Mouse (Mus musculus) layer of hippocampus, postnatal 36 days (tissue): ENCODE results near the gene Cep170. TPM values are rescaled to one million over a fixed set of nuclear protein-coding genes. Genes with fewer than 3 reads are reported as not detected.
"Not testable (repeated sequence)": the region's sequence is repeated elsewhere in the genome, so short reads cannot be mapped to it uniquely, and the experiment has no call there.

Source experiments
- DNase-seq, 2 experiments: peaks; one replicate each; pipeline ENCODE4 v3.0.0; 2022
- total RNA-seq, 2 experiments: library from RNA; stranded (reverse); gene quantifications; 2 replicates each; pipeline ENCODE4 v1.2.3; 2021

The Cep170 gene
- total RNA-seq: 100 to 1,000 TPM; 104 to 110 TPM

DNA sequence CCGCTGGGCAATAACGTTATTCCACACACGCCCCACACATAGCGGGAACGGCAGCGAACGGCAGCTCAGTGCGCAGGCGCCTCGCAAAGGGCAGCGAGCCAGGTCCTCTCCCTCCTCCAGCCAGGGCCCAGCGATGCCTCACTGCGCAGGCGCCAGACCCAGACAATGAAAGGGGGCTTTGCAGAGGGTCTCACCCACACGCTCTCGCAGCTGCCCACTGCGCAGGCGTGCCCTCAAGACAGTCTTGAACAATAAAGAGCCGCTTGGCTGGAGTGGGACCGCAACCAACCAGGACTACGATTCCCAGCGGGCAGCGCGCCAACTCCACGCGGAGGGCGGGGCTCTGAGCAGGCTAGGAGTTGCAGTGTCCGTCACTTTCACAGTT, at the start of gene Cep170:
Gene Cep170 (minus strand): TSS at position 32 of the 385 bp plus-strand sequence.
- peak; percentile 97 to 98 for DNase-seq

DNA sequence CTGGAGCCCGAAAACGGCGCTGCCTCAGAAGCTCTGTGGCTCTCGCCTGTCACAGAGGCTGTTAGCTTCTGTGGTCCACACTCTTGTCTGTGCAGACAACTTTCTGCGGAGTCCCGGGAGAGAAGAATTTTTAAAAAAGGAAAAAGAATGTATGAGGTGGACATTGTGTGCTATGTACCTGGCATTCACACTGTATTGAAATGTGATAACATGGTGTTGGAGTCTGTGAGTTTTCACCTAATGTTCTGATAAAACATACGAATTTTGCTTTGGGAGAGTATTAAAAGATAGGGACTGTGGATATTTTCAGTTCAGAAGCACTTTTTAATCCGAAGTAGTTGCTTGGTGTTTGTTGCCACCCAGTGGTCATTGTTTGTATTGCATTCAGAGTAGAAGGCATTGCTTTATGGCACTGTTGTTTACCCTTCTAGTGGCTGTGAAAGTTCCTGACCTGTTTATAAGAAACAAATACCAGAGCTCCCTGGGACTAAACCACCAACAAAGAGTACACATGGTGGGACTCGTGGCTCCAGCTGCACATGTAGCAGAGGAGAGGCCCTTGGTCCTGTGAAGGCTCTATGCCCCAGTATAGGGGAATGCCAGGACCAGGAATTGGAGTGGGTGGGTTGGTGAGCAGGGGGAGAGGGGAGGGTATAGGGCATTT, 48.2 kb upstream of the Cep170 start:
- peak in 1 of 2 experiments; percentile 64 for DNase-seq

DNA sequence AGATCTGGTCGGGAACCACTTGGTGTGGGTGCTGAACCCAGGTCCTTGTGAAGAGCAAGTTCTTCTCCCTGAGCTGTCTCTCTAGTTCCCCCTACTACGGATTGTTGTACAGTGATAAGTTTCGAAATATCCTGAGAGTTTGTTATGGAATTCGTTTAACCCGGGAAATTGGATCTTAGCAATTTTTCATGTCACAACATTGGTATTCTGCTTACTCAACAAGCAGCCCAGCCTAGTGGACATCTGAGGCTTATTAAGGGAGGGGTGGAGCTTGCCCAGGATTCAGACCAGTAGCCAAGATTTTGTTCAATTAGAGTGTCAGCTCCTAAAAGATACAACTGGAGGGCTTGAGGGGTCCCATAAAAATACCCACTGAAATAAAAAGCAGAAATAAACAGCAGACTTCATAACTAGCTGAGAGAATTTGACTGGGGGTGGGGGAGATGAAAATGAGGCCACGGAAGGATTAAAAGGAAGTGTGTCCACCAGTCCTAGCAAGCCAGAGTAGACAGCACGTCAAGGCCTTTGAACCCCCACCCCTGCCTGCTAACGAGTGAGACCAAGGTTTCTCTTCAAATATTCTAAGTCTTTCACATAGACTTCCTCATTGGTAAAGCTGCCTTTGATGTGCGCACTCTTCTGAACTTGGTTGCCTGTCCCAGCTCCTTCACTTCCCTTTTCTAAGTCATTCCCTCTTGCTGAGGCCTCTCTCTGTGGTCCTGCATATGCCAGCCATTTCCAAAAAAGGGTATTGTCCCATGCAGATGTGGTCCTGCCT, 39.1 kb upstream of the Cep170 start:
- no peak for DNase-seq

DNA sequence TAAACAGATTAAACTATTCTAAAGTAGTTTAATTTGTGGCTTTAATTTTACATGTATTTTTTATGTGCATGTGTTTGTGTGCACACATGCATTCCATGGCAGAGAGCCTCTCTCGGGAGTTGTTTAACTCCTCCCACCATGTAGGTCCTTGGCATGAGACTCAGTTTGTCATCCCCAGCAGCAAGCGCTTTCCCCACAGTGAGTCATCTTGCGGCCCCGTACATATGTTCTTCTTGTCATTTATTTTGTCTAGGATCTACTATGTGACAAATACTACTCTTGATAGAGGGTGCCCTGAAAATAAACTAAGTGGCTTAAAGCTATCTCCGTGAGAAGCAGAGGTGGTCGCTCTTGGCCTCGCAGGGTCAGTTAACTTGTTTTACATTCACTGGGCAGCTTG, 37.5 kb upstream of the Cep170 start:
- no peak for DNase-seq

DNA sequence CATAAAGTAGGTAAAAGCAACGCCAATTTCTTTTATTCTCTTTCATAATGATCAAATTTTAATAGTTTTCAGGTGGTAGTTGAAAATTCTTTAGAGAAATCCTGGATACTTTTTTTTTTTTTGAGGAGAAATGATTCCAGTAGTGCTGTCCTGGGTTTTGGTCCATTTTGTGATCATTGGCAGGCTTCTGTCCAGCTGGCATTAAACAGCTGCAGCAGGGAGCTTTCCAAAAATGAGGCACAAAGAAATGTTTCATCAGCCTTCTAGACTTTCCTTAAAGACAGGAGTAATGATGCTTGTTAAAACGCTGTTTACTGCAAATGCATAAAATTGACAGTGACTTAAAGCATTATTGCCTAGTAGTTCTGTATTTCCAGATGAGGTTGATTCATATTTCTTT, 35.5 kb upstream of the Cep170 start:
- DNase-seq: no peak

DNA sequence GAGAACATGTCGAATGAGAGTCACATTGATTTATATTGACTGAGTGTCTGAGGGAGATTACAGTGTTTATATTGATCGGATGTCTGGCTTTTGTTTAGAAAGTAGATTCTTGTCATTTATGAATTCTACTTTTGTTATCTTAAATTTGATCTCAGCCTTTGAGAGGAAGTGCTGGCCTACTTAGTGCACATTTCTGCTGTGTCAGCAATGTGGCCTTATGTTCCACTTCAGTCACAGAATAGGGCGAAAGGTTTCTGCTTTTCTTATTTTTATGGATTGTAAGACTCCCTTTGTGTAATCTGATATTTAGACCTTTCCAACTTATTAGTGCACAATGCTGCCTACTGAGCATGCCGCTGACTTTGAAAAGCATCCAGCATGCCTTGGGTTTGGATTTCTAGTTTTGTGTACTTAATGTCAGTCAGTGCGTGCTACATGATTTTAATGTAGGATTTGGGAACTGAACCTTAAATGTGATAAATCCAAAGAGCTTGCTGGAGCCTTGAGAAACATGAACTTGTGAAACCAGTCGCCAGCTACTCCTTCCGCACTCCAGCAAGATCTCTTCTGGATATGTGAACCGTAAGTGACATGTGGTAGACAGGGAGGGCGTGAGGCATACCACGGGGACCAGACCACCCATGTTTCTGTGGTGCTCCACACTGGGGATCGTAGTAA, 34.9 kb upstream of the Cep170 start:
- DNase-seq: no peak

DNA sequence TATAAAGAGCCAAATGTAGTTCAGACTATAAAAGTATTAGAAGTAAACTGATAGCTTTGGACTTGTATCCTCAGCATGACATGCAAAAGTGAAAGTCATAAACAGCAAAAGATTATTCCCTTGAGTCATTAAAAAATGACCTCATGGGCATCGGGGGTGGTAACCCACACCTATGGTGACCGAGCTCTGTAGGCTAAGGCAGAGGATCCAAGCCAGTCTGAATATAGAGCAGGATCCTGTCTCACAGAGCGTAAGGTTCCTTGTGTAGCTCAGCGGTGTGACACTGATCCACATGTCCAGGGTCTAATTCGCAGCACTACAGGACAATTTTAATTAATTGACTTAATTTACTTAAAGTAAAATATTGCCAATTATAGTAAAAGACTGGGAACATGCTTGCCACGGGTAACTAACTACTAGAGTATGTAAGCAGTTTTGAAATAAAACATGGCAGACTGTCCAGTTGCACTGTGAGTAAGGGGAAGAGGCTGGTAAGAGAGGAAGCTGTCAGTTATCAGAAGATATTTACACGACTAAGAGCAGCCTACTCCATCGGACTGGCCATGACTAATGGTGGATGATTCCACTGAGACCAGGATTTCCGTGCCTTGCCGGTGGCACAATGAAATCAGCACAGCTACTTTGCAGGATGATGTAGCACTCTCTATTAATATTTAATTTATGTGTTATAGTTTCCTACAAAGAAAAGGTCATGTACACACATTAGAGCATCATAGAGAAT, 33.4 kb upstream of the Cep170 start:
- DNase-seq: no peak

DNA sequence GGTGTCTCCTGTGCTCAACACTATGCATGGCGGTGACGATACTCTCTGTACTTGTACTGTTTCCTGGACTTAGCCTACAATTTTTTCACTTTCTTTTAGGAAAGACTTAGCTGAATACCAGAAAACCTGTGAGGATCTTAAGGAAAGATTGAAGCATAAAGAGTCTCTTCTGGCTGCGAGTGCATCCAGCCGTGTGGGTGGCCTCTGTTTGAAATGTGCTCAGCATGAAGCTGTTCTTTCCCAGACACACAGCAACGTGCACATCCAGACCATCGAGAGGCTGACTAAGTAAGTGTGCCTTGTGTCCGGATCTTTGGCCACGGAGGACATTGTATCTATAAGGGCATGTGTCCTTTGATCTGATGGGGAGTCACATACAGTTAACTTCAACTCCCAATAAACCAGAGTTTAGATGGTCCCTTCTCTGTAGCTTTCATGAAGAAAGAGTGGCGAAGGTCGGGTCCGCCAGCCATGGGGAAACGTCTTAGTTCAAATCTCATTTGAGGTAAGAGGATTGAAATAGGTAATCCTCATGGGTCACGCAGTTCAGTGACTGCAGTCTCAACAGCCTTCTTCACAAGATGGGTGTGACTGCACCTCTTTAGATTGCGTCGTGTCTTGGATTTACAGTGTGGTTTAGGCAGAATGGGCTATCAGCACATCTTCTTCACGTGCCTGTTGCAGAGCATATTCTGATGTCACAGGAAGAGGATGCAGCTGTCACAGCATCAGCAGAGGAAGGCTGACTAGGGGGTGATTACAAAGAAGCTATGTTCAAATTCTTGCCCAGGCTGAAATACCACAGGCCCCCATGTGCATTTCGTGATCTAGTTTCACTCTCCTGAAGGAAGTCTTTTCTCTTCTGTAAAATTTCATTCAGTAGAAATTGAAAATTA, 31.5 kb upstream of the Cep170 start:
- no peak for DNase-seq

DNA sequence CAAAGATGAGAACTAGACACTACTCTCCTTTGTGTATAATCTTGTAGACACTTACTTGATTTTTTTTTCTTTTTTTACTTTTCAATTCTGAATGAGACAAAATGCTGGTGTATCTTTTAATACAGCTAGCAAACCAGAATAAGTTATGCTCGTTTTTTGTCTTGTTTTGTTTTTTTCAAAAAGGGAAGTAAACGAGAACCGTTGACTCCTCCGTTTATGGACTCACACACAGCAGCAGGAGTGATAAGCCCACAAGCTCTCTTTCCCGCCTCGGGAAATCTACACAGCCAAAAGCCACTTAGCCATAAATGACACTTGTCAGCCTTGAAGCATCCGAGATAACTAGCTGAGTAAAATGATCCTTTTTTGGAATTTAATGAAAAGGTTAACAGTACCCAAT, 22.7 kb upstream of the Cep170 start:
- DNase-seq: not testable (repeated sequence)

DNA sequence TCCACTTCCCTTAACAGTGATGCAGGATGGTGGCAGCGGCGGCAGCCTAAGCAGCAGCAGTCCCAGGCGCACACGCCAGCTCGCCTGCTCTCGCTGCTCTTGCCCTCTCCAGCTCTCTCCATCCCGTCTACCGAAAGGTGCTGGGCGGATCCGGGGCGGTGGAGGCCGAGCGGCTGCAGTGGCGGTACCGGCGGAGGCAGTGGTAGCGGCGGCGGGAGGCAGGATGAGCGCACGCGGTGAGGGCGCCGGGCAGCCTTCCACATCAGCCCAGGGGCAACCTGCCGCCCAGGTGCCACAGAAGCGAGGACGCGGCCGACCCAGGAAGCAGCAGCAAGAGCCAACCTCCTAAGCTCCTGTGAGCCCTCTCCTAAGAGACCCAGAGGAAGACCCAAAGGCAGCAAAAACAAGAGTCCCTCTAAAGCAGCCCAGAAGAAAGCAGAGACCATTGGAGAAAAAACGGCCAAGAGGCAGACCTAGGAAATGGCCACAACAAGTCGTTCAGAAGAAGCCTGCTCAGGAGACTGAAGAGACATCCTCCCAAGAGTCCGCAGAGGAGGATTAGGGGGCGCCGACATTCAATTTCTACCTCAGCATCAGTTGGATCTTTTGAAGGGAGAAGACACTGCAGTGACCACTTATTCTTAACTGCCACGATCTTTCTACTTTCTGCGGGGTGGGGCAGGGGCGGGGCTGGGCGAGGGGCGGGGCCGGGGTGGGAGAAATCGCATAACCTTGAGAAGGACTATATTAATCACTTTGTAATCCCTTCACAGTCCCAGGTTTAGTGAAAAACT, 21.8 kb upstream of the Cep170 start:
- no peak for DNase-seq

DNA sequence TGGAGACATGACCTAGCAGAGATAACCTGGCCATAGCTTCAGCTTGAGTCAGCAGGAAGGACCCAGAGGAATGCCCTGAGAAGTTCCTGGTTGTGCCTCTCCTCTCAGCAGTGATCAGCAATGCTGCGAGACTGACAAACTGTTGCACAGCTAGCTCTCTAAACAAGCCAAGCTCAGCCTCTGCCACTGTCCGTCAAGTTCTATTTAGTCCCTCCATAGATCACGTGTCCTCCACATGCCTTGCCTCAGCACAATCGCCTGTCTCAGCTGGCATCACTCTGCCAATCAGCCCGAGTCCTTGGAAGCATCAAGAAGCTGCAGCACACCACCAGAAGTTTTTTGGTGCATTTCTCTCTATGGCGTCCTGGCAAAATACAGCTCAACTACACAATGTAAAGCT, 21.0 kb upstream of the Cep170 start:
- no peak for DNase-seq

DNA sequence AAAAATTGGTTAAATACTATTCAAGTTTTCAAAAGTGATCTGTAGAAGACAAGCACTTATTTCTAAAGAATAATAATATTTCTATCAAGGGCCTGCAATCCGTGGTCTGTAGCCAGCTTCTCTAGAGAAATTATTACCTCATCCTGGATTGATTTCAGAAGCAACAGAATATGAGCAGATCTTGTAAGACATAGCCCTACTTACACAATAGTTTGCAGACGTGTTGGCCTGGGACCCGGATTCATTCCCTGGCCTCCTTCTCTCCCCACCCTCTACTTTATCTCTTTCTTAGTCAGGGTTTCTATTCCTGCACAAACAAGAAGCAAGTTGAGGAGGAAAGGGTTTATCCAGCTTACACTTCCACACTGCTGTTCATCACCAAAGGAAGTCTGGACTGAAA, 20.1 kb upstream of the Cep170 start:
- DNase-seq: no peak

DNA sequence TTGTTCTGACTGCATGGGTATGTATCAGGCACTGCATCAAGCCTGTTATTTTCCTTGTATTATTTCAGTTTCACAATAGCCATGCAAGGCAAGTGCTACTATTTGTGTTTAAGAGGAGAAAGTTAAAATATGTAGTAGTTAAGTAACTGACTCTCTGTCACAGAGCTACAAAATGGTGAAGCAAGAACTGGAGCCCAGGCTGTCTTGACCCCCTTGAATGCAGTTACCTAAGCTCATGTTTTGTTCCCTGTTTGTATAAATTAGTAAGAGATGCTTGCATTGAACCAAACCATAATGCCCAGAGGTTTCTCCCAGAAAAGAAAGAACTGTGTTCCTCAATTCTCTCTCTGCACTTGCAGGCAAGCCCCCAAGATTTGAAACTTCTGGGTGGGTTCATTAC, 19.4 kb upstream of the Cep170 start:
- DNase-seq: no peak

DNA sequence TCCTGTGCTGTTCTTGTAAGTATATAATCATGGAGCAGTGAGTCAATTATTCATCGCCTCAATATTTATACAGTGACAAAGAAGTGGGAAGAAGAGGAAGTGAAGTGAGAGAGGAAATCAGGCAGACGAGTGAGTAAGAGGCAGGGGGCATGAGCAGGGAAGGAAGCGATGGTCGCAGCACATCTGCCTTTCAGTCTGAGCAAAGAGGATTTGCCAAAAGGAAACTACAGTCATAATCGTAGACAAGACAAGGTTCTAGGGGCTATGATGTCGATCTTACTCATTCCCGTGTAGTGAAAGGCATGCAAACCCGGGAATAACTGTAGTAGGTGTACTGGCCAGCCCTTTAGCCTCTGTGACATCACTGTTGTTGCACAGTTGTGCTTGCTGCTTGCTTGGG, 18.7 kb upstream of the Cep170 start:
- no peak for DNase-seq

DNA sequence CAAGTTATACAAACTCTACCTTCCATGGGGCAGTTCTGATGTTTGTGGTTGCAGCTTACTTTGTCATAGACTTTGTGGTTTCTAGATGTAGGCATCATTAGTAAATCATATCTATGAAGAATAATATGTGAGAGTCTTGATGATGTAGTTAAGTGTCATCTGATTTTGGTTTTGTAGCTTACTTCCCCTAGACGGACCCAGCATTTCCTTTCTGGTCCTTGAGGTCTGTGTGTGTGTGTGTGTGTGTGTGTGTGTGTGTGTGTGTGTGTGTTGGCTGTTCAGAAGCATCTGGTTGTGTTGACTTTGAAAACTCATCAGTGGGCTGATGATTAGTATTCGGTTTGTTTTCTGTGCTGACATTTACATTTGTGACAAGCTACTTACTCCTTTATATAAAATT, 18.2 kb upstream of the Cep170 start:
- no peak for DNase-seq

DNA sequence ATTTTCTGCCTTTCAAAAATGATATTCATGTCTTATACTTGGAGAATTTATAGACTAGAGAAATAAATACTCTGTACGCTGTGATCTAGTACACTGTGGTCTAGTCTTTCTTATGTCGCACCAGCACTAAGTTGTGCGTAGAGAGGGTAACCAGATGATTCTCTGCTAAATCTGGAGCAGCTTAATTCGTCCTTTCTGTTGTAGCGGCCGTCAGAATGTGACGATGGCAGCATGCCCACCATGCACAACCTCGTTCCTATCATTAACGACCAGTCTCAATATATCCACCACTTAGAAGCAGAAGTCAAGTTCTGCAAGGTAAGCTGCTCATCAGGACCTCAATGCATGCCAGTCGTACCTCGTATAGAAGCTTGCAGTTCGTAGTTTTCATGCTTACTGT, 14.8 kb upstream of the Cep170 start:
- DNase-seq: no peak

DNA sequence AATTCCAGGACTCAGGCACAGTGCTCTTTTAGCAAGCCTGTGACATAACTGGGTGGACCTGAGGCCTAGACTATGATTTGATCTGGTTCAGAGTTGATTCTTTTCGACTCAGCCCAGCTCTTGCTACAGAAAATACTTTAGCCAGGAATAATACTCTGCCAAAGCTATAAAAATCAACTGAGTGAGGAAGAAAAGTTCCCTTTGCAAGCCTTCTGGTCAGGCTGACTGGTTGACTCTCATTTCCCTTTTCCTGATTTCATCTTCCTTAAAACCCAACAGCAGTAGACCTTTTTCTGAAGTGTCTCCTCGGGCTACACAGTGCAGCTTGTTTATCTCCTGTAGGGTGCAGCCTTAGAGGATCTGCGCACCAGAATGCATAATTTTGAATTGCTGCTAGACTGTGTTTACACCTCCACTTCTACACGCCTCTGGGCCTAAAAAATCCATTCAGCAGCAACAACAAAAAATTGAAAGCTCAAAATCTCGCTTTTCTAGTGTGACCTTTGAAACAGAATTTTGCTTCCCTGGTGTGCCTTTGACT, 14.1 kb upstream of the Cep170 start:
- no peak for DNase-seq

DNA sequence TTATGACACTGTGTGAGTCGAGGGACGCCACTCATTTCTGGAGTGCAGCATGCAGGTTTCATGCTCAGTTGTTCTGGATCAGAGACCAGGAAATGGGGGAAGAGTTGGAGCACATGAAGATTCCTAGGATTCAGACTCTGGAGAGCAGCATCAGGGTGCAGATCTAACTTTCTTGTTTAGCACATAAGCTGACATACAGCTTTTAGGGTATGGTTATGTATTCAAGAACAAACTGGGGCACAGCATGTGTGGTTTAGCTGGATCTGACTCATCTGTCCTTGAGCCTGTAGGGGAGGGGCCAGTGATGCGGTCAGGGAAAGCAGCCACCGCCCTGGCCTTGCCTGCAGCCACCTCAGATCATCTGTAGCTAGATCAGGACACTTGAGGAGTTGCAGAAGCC, 13.5 kb upstream of the Cep170 start:
- DNase-seq: no peak

DNA sequence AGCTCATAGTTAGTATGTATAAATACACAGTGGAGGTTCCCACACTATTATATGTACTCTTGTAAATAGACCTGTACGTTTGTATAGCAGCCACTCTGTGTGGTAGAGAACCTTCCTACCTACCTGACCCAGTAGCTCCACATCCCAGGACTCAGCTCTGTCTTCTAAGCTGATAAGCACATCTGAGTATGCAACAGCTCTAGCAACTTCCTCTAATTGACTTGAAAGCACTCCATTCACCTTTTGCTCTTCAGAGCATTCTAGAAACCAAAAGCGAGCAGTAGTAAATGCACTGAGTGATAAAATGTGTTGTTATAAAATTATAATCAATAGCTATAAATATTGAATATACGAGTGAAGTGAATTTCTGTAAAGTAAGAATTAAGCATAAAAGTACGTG, 13.1 kb upstream of the Cep170 start:
- DNase-seq: no peak

DNA sequence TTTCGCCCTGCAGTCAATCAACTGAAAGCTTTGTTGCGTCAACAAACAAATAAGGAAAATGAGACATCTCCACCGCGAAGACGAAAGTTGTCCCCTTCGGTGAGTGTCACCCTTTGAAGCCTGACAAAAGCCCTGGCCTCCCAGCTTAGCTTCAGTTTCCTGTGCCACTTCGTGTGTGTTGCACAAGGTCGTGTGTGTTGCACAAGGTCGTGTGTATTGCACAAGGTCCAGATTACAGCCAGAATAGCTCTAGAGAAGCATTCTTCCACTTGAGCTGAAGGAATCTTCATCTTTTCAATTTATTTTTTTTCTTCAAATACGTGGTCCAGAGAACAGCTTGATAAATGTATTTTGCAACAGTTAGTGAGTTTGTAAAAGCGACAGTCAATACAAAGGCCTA, 12.3 kb upstream of the Cep170 start:
- no peak for DNase-seq

DNA sequence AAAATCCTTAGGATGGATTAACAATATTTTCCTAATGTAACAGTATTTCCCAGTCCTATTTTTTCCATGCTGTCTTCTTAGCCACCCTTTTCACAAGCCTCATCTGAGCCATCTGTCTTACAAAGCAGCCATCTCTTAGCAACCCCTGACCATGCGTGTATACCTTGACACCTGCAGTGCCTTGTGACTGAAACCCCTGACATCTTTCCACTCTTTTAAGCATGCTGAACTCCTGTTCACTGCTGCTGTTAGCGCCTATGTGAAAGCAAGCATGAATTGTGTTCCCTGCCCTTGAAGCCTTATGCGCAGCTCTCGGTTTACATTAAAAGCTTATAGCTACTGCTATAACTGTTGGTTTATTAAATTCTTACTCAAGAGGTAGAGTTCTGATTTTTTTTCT, 11.2 kb upstream of the Cep170 start:
- no peak for DNase-seq
